ENCODE assay signal across 8 mouse cellular contexts in genomic region chr3:29031811-29032210, GRCm38 (mm10). TPM values are rescaled to one million over a fixed set of nuclear protein-coding genes. Genes with fewer than 3 reads are reported as not detected.
A peak's percentile ranks its signal among the peaks of the same experiment; 100 is the strongest.
DNase-seq lines count a peak whose midpoint lies in the region; ATAC-seq lines count a peak whose summit lies in the region.

No protein-coding gene starts in this region.

- no peak overlapping the region for H3K27ac ChIP-seq in intestine, embryonic 14.5 days (ENCODE audit: low read depth)
- no peak overlapping the region for H3K27ac ChIP-seq in intestine, embryonic 16.5 days (ENCODE audit: low read length)

- no peaks in the 10 kb centered on the region for H3K9me3 ChIP-seq in intestine, embryonic 14.5 days (ENCODE audit: control insufficient read depth, low read length)
- no peaks in the 10 kb centered on the region for H3K9me3 ChIP-seq in intestine, embryonic 16.5 days (ENCODE audit: control insufficient read depth, low read length)

- no peak overlapping the region for H3K4me2 ChIP-seq in intestine, embryonic 14.5 days (ENCODE audit: low read length)
- no peak overlapping the region for H3K4me2 ChIP-seq in intestine, embryonic 16.5 days (ENCODE audit: low read depth, low read length)

- no peak overlapping the region for H3K9ac ChIP-seq in intestine, embryonic 14.5 days (ENCODE audit: low read length)
- no peak overlapping the region for H3K9ac ChIP-seq in intestine, embryonic 16.5 days (ENCODE audit: low read depth, low read length)

- H3K4me1 ChIP-seq in intestine, embryonic 14.5 days (replicated peaks; ENCODE audit: control insufficient read depth, insufficient read depth, low read length), result no peaks in the 10 kb centered on the region
- no peaks in the 10 kb centered on the region for H3K4me1 ChIP-seq in intestine, embryonic 16.5 days (ENCODE audit: control insufficient read depth, insufficient read depth, low read length)

- H3K36me3 ChIP-seq in intestine, embryonic 14.5 days (ENCODE audit: control insufficient read depth, insufficient read depth, low read length), result no peaks in the 10 kb centered on the region
- no peaks in the 10 kb centered on the region for H3K36me3 ChIP-seq in intestine, embryonic 16.5 days (ENCODE audit: control insufficient read depth, insufficient read depth, low read length)

- H3K27me3 ChIP-seq in intestine, embryonic 14.5 days (replicated peaks; ENCODE audit: control insufficient read depth, insufficient read depth, low read length), result no peaks in the 10 kb centered on the region
- no peaks in the 10 kb centered on the region for H3K27me3 ChIP-seq in intestine, embryonic 16.5 days (replicated peaks; ENCODE audit: control insufficient read depth, insufficient read depth, low read length)

- H3K4me3 ChIP-seq in intestine, embryonic 14.5 days (ENCODE audit: low read depth, low read length), result no peak overlapping the region
- no peak overlapping the region for H3K4me3 ChIP-seq in intestine, embryonic 16.5 days (ENCODE audit: low read length)

- no peak for ATAC-seq in intestine, embryonic 14.5 days (replicated peaks; ENCODE audit: low FRiP score, low TSS enrichment, low read depth)
- no peak for ATAC-seq in intestine, embryonic 16.5 days
- no peak for ATAC-seq in erythroid progenitor cell, adult 5-6 weeks (replicated peaks; ENCODE audit: low FRiP score, poor library complexity, severe bottlenecking)

- DNase-seq in intestine, embryonic 14.5 days (ENCODE audit: low spot score), result peak; percentile 63
- DNase-seq in 416B (ENCODE audit: low read depth), result peak; percentile 24
- DNase-seq in WW6 (ENCODE audit: low read depth, low spot score), result peak; percentile 20
- peak; percentile 19 for DNase-seq in kidney, postnatal 14 days
- no peak for DNase-seq in layer of hippocampus, postnatal 10 days (ENCODE audit: low spot score in 2 of 2)
- no peak for DNase-seq in left cerebral cortex, adult 11 months (ENCODE audit: low spot score)

- 48% methylated on average over 3 of the region's 3 CpGs for WGBS in intestine, embryonic 14.5 days
- WGBS in intestine, embryonic 16.5 days, result 44% methylated on average over 3 of the region's 3 CpGs

RNA-seq across cellular contexts. Expression of gene Egfem1, which starts 50.0 kb away (rescaled TPM):
- polyA plus RNA-seq in intestine, embryonic 14.5 days (2014; fragmentation: Nextera tagmentation; extraction: Ambion mirVana), result 0.48 and 0.99 TPM in 2 replicates
- 0.33 and 0.50 TPM in 2 replicates for polyA plus RNA-seq in intestine, embryonic 16.5 days (2015; fragmentation: Nextera tagmentation; extraction: Ambion mirVana)
- not detected in 2 replicates for total RNA-seq in erythroid progenitor cell, adult 5-6 weeks (2015; ENCODE audit: low replicate concordance)
- not detected in 2 replicates for total RNA-seq in erythroid progenitor cell, adult 5-6 weeks (2017; ENCODE audit: low replicate concordance)
- 10 to 100 TPM; 20.5 to 28.3 TPM for total RNA-seq in layer of hippocampus, postnatal 10 days (2021)

Comparison
In these comparisons a context has a peak if more than half of its experiments do, and no peak if none do; other contexts are left out.
1. DNase-seq: peak in intestine, embryonic 14.5 days (single experiment), 416B (single experiment), WW6 (single experiment) and kidney, postnatal 14 days (single experiment); none in layer of hippocampus, postnatal 10 days (0 of 2) and left cerebral cortex, adult 11 months (single experiment).
2. RNA of gene Egfem1, which starts 50.0 kb away (total RNA-seq): 20.5 to 28.3 TPM in layer of hippocampus, postnatal 10 days; not detected in erythroid progenitor cell, adult 5-6 weeks; every median in the first group is over 10 times any median in the second.